Mouse (Mus musculus) urinary bladder, adult 2 months (tissue): ENCODE data around the gene Ccdc12. TPM values are rescaled to one million over a fixed set of nuclear protein-coding genes. Genes with fewer than 3 reads are reported as not detected.

Experiments
- DNase-seq: peaks from one replicate; pipeline ENCODE4 v3.0.0; 2022; ENCODE audit warnings: low spot score
- polyA plus RNA-seq: library from polyadenylated mRNA; depleted of rRNA; stranded (reverse); fragments of >200 nt; gene quantifications from 2 replicates; pipeline ENCODE4 v1.2.3, GENCODE M21; 2012; rRNA removed

The Ccdc12 gene
- polyA plus RNA-seq, 1 experiment: 152 TPM

DNA sequence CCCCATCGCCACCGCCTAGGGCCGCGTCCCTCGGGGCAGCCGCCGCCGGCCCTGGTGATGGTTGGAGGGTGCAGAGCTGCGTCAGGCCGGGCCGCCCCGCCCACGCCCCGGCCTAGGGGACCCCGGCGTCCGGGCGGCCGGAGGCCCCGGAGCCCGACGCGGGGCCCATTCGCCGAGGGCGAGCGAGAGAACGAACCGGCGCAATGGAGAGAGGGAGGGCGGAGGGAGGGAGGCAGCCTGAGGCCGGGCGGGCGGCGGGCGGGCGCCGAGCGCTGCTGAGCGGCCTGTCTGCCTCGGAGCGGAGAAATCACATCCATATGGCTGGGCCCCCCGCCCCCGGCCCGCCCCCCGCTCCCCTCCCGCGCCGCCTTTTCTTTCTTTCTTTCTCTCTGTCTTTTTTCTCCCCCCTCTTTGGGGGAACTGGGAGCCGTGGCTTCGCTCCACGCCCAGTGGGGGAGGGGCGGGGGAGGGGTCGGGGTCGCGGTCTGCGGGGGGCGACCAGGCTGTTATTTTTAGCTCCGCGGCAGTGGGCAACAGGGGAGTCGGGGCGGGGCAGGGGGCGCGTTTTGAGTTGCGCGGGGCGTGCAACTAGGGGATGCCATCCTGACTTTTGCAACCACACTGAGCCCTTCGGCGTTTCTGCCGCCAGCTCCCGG is 86.1 kb downstream of the Ccdc12 start:
- DNase-seq: no peak

DNA sequence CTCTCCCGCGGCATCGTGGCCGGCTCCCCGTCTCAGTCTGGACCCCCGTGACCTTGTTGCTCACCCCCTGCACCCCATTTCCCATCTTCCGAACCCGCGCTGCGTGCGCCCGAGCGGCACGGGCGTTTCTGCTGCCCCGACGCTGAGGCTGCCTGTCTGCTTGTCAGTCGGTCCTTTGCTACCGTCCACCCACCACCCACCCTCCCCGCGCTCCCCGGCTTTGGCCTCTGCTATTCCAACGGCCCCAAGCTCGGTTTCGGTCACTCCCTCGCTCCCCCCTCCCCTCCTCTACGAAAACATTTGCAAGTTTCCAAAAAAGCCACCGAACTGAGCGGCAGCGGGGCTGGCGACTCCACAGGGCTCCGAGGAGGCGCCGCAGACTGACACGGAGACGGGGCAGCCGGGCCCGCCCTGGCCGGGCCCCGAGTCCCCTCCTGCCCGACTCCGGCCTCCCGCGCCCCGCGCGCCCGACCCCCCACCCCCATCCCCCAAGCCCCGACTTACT is 86.7 kb downstream of the Ccdc12 start:
- DNase-seq: no peak

DNA sequence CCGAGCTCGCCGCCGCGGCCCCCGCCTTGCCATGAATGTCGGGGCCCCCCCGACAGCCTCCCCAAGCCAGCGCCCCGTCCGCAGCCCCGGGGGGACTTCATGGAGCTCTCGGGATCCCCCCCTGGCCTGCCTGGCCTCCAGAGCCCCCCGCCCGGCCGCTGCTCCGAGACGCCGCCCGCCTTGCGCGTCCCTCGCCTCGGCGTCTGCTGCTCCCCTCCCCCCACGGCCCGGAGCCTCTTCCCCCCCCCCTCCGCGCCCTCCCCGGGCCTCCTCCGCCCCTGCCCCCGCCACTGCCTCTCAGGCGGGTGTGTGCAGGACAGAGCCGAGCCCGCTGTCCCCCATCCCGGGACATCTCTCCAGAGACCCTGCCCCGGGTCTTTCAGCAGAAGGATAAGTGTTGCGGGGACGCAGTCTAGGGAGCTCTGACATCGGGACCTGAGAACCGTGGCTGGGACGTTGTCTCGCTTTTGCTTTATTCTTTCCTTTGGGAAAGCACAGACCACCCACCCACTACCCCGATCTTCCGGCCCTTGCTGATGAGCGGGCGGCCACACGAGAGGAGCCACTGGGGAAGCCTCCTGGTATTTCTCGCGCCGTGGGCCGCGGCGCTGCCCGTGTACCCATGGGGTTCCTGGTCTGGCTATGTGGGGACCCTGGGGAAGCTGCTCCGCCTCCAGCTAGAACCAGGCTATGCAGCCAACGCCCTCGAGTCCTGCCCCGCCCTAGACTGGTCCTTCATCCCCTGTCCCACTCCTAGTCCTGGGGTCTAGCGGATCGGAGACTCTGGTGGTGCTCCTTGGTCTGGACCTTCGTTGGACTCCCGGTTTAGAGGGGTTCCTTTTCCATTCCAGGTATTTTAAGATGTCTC is 87.4 kb downstream of the Ccdc12 start:
- DNase-seq: no peak

DNA sequence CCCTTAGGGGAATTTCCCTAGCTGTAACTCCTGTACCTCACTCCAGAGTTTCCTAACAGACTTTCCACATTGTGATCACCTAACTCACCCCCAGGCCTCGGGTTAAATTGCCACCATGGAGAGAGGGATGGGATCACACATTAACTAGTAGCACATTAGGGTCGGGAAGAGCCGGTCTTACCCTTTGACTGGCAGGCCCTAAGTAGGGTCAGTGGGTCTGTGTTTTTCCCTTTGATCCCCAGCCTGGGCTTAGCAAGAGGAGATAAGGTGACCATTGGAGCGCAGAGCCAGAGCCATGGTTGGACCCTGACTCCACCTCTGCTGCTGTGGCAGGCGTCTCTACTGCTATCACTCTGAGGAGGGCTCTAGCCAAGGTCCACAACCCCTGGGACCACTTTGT is 89.4 kb downstream of the Ccdc12 start:
- DNase-seq: no peak

DNA sequence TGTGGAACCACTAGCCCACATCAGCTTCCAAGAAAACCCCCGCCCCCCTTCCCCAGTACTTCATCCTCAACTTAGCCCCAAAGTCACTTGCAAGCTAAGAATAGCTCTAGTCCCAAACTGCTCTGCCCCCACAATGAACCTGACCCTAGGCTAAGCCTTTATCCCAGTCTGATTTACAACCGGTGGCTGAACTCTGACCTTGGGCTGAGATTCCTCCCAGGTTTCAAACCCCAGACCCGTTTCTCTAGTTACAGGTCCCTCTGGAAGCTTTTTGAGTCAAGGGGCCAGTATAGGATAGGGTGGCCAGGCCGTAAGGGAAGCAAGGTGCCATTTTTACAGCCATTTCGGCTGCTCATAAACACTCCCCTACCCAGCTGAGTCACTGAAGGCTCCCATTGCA is 89.9 kb downstream of the Ccdc12 start:
- no peak for DNase-seq

DNA sequence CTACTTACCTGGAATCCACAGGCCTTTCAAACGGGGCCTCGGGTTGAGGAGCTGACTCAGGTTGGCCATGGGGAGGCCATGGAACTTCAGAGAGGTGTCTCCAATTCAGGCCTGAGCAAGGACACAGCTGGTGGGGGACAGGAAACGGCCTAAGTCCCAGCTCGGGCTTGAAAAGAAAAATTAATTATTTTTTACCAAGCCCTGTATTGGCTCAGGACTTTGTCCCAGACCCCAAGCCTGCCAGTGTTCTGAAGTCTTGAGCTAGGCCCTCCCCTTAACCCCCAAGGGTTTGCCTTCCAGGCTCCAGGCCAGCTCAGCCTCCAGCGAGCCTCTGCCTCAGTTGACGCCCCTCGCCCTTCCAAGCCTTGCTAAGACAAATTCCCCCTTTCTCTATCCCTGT is 90.7 kb downstream of the Ccdc12 start, which contains the start of gene Pth1r:
TSS of gene Pth1r (minus strand) at position 185 of the 400 bp plus-strand sequence.
- DNase-seq: no peak

DNA sequence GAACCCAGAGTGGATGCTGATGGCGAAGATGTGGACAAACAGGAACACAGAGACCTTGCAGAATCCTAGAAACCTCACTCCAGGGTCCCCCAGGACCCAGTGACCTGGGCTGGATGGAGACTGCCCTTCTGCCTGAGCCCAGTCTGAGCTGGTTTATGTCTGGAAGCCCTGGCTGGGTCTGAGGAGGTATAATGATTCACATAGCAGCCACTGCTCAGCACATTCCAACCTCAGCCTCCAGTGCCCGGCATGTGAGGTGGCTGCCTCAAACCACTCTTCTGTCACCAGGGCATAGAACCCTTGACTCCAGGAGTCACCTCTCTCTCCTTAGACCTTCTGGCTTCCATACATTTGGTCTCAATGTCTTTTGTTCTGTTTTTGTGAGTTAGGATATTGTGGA is 92.1 kb downstream of the Ccdc12 start:
- DNase-seq: no peak

DNA sequence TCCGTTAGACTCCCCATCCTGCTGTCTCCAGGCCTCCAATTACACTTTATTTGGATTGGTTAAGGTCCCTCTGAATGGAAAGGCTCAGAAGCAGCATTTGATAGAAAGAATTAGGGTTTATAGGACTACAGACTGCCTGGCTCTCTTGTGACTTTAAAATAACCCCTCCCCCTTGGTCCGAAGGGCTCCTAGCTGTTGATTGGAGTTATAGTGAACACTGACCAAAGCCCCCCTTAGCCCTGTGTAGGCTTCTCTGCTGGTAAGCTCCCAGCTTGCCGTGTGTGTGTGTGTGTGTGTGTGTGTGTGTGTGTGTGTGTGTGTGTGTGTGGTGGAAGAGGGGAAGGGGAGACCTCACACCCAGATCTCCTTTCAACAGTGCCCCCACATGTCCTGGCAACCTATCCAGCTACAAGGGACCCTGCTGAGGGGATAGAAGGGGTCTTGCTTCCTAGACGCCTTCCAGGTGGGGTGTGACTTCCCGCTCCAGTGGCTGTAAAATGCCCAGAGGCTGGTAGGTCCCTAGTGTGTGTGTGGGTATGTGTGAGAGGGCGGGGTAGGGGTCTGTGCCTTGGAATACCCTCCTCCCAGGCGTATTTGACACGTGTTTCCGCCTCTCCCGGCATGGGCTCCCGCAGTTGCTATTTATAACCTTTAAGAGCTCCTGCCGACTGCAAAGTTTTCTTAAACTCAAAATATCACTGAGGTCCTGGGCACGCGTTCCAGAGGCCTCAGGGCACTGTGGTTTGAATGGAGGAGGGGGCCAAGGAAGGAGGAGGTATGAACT is 94.3 kb downstream of the Ccdc12 start:
- no peak for DNase-seq

DNA sequence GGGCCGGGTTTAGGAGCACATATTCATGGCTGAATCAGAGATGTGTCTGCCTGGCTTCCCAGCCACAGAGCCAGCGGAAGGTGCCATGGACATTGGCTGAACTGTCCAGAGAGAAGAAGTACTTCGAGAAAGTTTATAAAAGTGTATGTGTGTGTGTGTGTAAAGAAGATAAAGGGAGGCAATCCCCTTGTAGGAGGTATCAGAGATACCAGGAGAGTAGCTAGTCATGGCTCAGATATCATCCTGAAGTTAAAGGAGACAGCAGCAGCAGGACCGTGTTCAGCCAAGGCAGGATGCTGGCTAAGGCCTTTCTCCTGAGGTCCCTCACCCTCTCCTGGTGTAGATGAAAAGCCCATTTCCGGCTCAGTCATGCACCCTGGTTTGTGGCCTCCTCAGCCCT is 95.1 kb downstream of the Ccdc12 start:
- no peak for DNase-seq

DNA sequence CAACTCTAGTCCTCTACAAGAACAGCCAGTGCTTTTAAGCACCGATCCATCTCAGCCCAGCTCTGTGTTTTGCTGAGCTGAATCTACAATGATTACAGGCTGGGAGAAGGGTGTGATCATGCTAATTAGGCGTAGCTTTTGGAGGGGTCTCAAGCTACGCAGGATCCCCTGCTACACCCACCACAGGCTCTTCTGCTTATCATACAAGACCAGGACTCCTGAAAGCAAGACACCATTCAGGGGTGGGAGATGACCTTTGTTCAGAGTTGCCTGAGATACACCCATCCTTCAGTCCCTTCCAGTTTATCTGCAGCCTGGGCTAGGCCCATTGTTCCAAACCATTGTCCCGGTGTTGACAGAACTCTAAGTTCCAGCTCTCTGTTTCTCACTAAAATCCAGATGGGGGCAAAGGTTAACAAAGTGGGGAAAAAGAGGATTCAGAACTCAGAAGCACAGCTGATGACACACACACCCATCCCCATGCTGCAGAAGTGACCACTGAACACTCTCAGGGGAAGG is 96.7 kb downstream of the Ccdc12 start:
- no peak for DNase-seq

DNA sequence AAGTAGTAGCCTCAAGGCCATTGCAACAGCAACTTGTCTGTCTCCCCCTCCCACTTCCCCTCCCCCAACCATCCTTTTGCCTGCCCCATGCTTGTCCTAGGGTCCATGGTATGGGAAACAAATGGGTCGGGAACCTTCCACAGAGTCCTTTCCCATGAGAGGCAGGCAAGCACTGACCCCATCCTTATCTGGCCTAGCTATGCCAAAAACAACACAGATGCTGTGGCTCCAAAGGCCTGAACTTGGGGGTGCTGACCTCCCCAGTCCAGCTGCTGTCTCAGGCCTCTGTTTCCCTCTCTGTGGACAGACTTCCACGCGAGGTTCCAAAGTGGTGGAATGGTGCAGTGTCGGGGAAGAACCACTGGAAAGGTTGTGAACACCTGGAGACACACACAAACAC is 97.5 kb downstream of the Ccdc12 start:
- DNase-seq: no peak

DNA sequence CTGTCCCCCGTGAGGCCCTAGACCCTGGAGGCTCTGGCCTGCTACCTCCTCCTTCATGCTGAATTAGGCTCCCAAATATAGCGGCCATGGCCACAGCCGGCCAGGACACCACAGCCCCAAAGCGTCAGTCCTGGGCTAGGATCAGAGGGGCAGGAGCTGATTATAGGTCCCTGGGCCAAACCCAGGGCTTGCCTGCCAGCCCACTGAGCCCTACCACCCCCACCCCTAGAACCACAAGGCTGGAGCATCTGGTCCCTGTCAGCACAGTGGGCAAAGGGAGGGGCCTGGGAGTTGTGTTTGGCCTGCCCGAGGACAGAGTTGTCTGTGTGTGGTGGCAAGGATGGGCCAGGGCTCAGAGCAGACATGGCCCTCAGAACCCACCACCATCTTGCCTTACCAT is 101.5 kb downstream of the Ccdc12 start:
- no peak for DNase-seq

DNA sequence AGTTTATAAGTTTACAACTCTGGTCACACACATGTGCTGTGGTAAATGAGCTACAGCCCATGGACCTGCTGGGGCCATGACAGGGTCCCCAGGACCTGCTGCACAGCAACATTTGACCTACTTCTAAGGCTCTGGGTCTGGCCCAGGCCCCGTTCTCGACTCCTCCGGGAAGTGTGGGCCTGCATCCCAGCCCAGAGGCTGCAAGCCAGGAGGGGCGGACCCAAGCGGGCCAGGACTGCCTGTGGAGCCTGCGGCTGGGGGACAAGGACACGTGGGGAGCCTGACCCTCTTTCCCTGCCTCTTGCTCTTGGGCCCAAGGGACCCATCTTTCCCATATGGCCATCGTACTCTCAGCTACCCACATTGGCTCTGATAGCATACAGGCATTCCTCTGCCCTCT is 102.3 kb downstream of the Ccdc12 start:
- DNase-seq: peak; percentile 47

DNA sequence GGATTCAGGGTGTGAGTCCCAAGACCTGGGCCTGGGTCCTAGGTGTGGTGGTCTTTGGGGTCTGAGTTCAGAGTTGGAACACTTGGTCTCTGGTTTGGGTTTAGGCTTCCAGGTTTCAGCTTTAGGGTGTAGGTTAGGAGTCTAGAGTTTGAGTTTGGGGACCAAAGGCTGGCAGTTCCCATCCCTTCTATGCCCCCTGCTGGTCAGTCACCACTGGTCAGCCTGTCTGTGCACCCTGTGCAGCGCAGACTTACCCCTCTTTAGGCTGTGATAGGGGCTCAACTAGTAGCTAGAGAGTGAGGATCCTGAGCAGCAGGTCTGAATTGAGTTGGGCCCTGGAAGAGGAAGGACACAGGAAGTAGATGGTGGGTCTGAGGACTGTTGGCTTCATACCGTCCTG is 103.0 kb downstream of the Ccdc12 start:
- peak; percentile 45 for DNase-seq

DNA sequence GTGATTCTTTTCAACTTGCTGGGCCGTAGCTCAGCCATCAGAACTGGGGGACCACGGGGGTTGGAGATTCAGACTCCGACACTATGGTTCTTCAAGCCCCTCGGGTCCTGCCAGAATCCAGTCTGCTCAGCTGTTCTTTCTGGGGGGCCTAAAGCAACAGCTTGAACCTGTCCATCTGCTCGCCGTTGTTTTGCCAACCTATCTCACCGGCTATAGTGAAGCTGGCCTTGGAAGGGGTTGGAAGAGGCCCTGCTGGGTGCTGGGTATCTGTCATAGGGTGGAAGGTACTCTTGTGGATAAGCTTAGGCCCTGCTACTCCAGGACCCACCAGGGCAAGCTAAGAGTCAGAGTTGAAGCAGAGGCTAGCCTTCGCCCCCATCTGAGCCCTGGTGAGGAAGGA is 104.6 kb downstream of the Ccdc12 start:
- DNase-seq: no peak

Other genes with a start within 250 kb of the Ccdc12 start
- 11.6 and 24.7 TPM in 2 replicates for gene Ptpn23, start 248.3 kb upstream of the Ccdc12 start, polyA plus RNA-seq
- gene Ngp, start 236.8 kb upstream of the Ccdc12 start, polyA plus RNA-seq: 0.06 TPM in 1 of 2 replicates, not detected in the other
- 20.7 and 22.1 TPM in 2 replicates for gene Klhl18, start 179.8 kb upstream of the Ccdc12 start, polyA plus RNA-seq
- 1.9 and 2.1 TPM in 2 replicates for gene Kif9, start 179.5 kb upstream of the Ccdc12 start, polyA plus RNA-seq
- gene Setd2, start 123.9 kb upstream of the Ccdc12 start, polyA plus RNA-seq: 52.0 and 58.2 TPM in 2 replicates
- gene Nradd, start 32.1 kb upstream of the Ccdc12 start, polyA plus RNA-seq: 26.8 and 36.6 TPM in 2 replicates
- gene Nbeal2, start 2.3 kb upstream of the Ccdc12 start, polyA plus RNA-seq: 42.8 and 59.9 TPM in 2 replicates
- gene Myl3, start 85.4 kb downstream of the Ccdc12 start, polyA plus RNA-seq: not detected in 2 replicates
- gene Pth1r, start 90.6 kb downstream of the Ccdc12 start, polyA plus RNA-seq: 20.4 and 23.0 TPM in 2 replicates
- gene Prss42, start 141.7 kb downstream of the Ccdc12 start, polyA plus RNA-seq: not detected in 2 replicates
- gene Prss44, start 157.5 kb downstream of the Ccdc12 start, polyA plus RNA-seq: not detected in 2 replicates
- not detected in 2 replicates for gene Prss43, start 170.2 kb downstream of the Ccdc12 start, polyA plus RNA-seq
- not detected in 2 replicates for gene Prss45, start 178.1 kb downstream of the Ccdc12 start, polyA plus RNA-seq
- not detected in 2 replicates for gene Prss46, start 188.0 kb downstream of the Ccdc12 start, polyA plus RNA-seq
- not detected in 2 replicates for gene Prss50, start 201.5 kb downstream of the Ccdc12 start, polyA plus RNA-seq
- gene Als2cl, start 223.4 kb downstream of the Ccdc12 start, polyA plus RNA-seq: 55.6 and 65.7 TPM in 2 replicates
- 5.2 and 7.3 TPM in 2 replicates for gene Tmie, start 223.6 kb downstream of the Ccdc12 start, polyA plus RNA-seq